Mouse (Mus musculus) kidney, embryonic 16.5 days (tissue): ENCODE measurements around the gene Rhox12. TPM values are rescaled to one million over a fixed set of nuclear protein-coding genes. Genes with fewer than 3 reads are reported as not detected.

ENCODE experiments used
- ATAC-seq: fragments of 200-750 bp; cut with Nextera tagmentation; 2 replicates; pipeline ENCODE4 v1.8.0; 2017; ENCODE audit warnings: moderate TSS enrichment; ENCODE audit not compliant: low FRiP score, low TSS enrichment
- H3K27ac ChIP-seq: fragments of 300-500 bp; sonication (generic); 2 replicates; pipeline ENCODE4 v1.5.1; 2014; ENCODE audit warnings: low read length
- H3K27me3 ChIP-seq: fragments of 300-500 bp; sonication (generic); 2 replicates; pipeline ENCODE4 v1.6.1; 2014; ENCODE audit warnings: low read length, control low read depth, mixed read lengths; ENCODE audit not compliant: insufficient read depth
- H3K36me3 ChIP-seq: fragments of 300-500 bp; sonication (generic); 2 replicates; pipeline ENCODE4 v1.6.1; 2014; ENCODE audit warnings: low read length, control low read depth, mixed read lengths; ENCODE audit not compliant: insufficient read depth
- H3K4me1 ChIP-seq: fragments of 300-500 bp; sonication (generic); 2 replicates; pipeline ENCODE4 v1.6.1; 2014; ENCODE audit warnings: low read length, control low read depth, mixed read lengths; ENCODE audit not compliant: insufficient read depth
- H3K4me2 ChIP-seq: fragments of 300-500 bp; sonication (generic); replicated peaks from 2 replicates; pipeline ENCODE4 v1.6.1; 2014; ENCODE audit warnings: low read depth, low read length
- H3K4me3 ChIP-seq: fragments of 300-500 bp; sonication (generic); 2 replicates; pipeline ENCODE4 v1.5.1; 2014; ENCODE audit warnings: mild to moderate bottlenecking, low read length
- H3K9ac ChIP-seq: fragments of 300-500 bp; sonication (generic); replicated peaks from 2 replicates; pipeline ENCODE4 v1.6.1; 2014; ENCODE audit warnings: low read length
- H3K9me3 ChIP-seq: fragments of 300-500 bp; sonication (generic); 2 replicates; pipeline ENCODE4 v1.6.1; 2016; ENCODE audit warnings: low read length, control low read depth
- whole genome bisulfite sequencing: fragments of 180-500 bp; shearing (Covaris S2); extraction: QIAGEN DNeasy Blood & Tissue Kit; methylation state at CpG from one replicate; pipeline ENCODE4 v1.1.7; 2014; 5-methylcytosine and 5-hydroxymethylcytosine counted together
- polyA plus RNA-seq: library from polyadenylated mRNA; unstranded; fragments of >200 nt; fragmentation: Nextera tagmentation; extraction: Ambion mirVana; gene quantifications from 2 replicates; pipeline ENCODE4 v1.2.1, GENCODE M21; 2015

The Rhox12 gene
- polyA plus RNA-seq = not detected in 2 replicates

GRCm38 (mm10) chrX:38110807-38111206 lies at the start of gene Rhox12:
Gene Rhox12 (minus strand): TSS chrX:38110907.
- Histone ChIP-seq H3K4me2 (no peak within 1 kb of the TSS), H3K4me3 (no peak within 1 kb of the TSS), H3K9ac (no peak within 1 kb of the TSS), H3K4me1 (no peaks in the 10 kb centered on the region), H3K27me3 (no peaks in the 10 kb centered on the region), H3K36me3 (no peaks in the 10 kb centered on the region), H3K27ac (no peak within 1 kb of the TSS), H3K9me3 (no peaks in the 10 kb centered on the region)
- ATAC-seq = no peak
- WGBS = 76% methylated on average over 4 of the region's 4 CpGs

- no peaks in the 10 kb centered on the region for H3K27me3 ChIP-seq
- H3K4me3 ChIP-seq = no peak overlapping the region
- H3K36me3 ChIP-seq = no peaks in the 10 kb centered on the region
- no peak for ATAC-seq
- 50% methylated on average over 1 of the region's 1 CpGs for WGBS
- H3K9me3 ChIP-seq = no peaks in the 10 kb centered on the region
- no peak overlapping the region for H3K4me2 ChIP-seq
- no peaks in the 10 kb centered on the region for H3K4me1 ChIP-seq
- H3K9ac ChIP-seq = no peak overlapping the region
- no peak overlapping the region for H3K27ac ChIP-seq
Observed at GRCm38 (mm10) chrX:38159097-38159496, 48.4 kb upstream of the Rhox12 start.

GRCm38 (mm10) chrX:38121478-38121877 lies 10.8 kb upstream of the Rhox12 start:
- no peak overlapping the region for H3K4me3 ChIP-seq
- ATAC-seq = no peak
- WGBS = 85% methylated on average over 31 of the region's 34 CpGs
- H3K4me2 ChIP-seq = no peak overlapping the region
- no peak overlapping the region for H3K27ac ChIP-seq
- peaks cover 17% of the 10 kb centered on the region; the same call in 1 of the 2 replicates for H3K9me3 ChIP-seq
- no peaks in the 10 kb centered on the region for H3K27me3 ChIP-seq
- no peaks in the 10 kb centered on the region for H3K36me3 ChIP-seq
- H3K4me1 ChIP-seq = no peaks in the 10 kb centered on the region
- no peak overlapping the region for H3K9ac ChIP-seq

GRCm38 (mm10) chrX:38120982-38121381 lies 10.3 kb upstream of the Rhox12 start, which contains the start of gene Rhox13:
Gene Rhox13 (plus strand): TSS chrX:38121219.
- Histone ChIP-seq H3K36me3 (no peaks in the 10 kb centered on the region), H3K9me3 (peaks cover 17% of the 10 kb centered on the region; the same call in 1 of the 2 replicates), H3K4me1 (no peaks in the 10 kb centered on the region), H3K4me2 (no peak within 1 kb of the TSS), H3K4me3 (no peak within 1 kb of the TSS), H3K27ac (no peak within 1 kb of the TSS), H3K27me3 (no peaks in the 10 kb centered on the region), H3K9ac (no peak within 1 kb of the TSS)
- 98% methylated on average over 20 of the region's 20 CpGs for WGBS
- no peak for ATAC-seq

GRCm38 (mm10) chrX:38085041-38085440 lies 25.7 kb downstream of the Rhox12 start, which contains the start of gene Rhox11:
Gene Rhox11 (minus strand): TSS chrX:38085141.
- Histone ChIP-seq H3K36me3 (no peaks in the 10 kb centered on the region), H3K27ac (no peak within 1 kb of the TSS), H3K27me3 (no peaks in the 10 kb centered on the region), H3K4me1 (no peaks in the 10 kb centered on the region), H3K4me3 (no peak within 1 kb of the TSS), H3K9me3 (no peaks in the 10 kb centered on the region), H3K4me2 (no peak within 1 kb of the TSS), H3K9ac (no peak within 1 kb of the TSS)
- WGBS = 88% methylated on average over 9 of the region's 9 CpGs
- ATAC-seq = no peak

GRCm38 (mm10) chrX:38084226-38084625 lies 26.5 kb downstream of the Rhox12 start:
- Histone ChIP-seq H3K9ac (no peak overlapping the region), H3K9me3 (no peaks in the 10 kb centered on the region), H3K27me3 (no peaks in the 10 kb centered on the region), H3K4me2 (no peak overlapping the region), H3K4me1 (no peaks in the 10 kb centered on the region), H3K27ac (no peak overlapping the region), H3K4me3 (no peak overlapping the region), H3K36me3 (no peaks in the 10 kb centered on the region)
- no peak for ATAC-seq
- 27% methylated on average over 12 of the region's 12 CpGs for WGBS

GRCm38 (mm10) chrX:38066175-38066574 lies 44.5 kb downstream of the Rhox12 start, which contains the start of gene Rhox10:
Gene Rhox10 (plus strand): TSS chrX:38066475.
- H3K9me3 ChIP-seq = no peaks in the 10 kb centered on the region
- H3K4me1 ChIP-seq = no peaks in the 10 kb centered on the region
- H3K4me2 ChIP-seq = no peak within 1 kb of the TSS
- no peak within 1 kb of the TSS for H3K4me3 ChIP-seq
- no peak for ATAC-seq
- 79% methylated on average over 11 of the region's 11 CpGs for WGBS
- H3K9ac ChIP-seq = no peak within 1 kb of the TSS
- H3K36me3 ChIP-seq = no peaks in the 10 kb centered on the region
- H3K27me3 ChIP-seq = no peaks in the 10 kb centered on the region
- H3K27ac ChIP-seq = no peak within 1 kb of the TSS

- Histone ChIP-seq H3K9ac (no peak overlapping the region), H3K9me3 (no peaks in the 10 kb centered on the region), H3K4me3 (no peak overlapping the region), H3K4me2 (no peak overlapping the region), H3K36me3 (no peaks in the 10 kb centered on the region), H3K27ac (no peak overlapping the region), H3K4me1 (no peaks in the 10 kb centered on the region), H3K27me3 (no peaks in the 10 kb centered on the region)
- ATAC-seq = no peak
- WGBS = 0% methylated on average over 1 of the region's 1 CpGs
Observed at GRCm38 (mm10) chrX:38061544-38061943, 49.2 kb downstream of the Rhox12 start.

Other genes starting within 250 kb of the Rhox12 start
- not detected in 2 replicates for gene Rhox8, start 232.0 kb downstream of the Rhox12 start, polyA plus RNA-seq
- gene Rhox7b, start 213.7 kb downstream of the Rhox12 start, polyA plus RNA-seq = not detected in 2 replicates
- not detected in 2 replicates for gene Rhox9, start 209.1 kb downstream of the Rhox12 start, polyA plus RNA-seq
- gene Btg1-ps1, start 92.1 kb downstream of the Rhox12 start, polyA plus RNA-seq = not detected in 2 replicates
- gene Btg1-ps2, start 67.8 kb downstream of the Rhox12 start, polyA plus RNA-seq = not detected in 2 replicates
- gene Rhox10, start 44.4 kb downstream of the Rhox12 start, polyA plus RNA-seq = not detected in 2 replicates
- not detected in 2 replicates for gene Rhox11, start 25.8 kb downstream of the Rhox12 start, polyA plus RNA-seq
- gene Rhox13, start 10.3 kb upstream of the Rhox12 start, polyA plus RNA-seq = not detected in 2 replicates
- 3.4 and 4.2 TPM in 2 replicates for gene Zbtb33, start 78.9 kb upstream of the Rhox12 start, polyA plus RNA-seq
- gene Tmem255a, start 141.5 kb upstream of the Rhox12 start, polyA plus RNA-seq = 27.3 and 29.4 TPM in 2 replicates
- gene Atp1b4, start 205.3 kb upstream of the Rhox12 start, polyA plus RNA-seq = 0.57 and 0.75 TPM in 2 replicates